Mouse (Mus musculus) induced T-regulatory cell, adult 2 months (primary cell): ENCODE results near the gene E2f8.

ENCODE experiments used
- DNase-seq: peaks from one replicate; pipeline ENCODE4 v3.0.0-alpha.2; 2012; ENCODE audit warnings: low read depth

Gene E2f8

DNA sequence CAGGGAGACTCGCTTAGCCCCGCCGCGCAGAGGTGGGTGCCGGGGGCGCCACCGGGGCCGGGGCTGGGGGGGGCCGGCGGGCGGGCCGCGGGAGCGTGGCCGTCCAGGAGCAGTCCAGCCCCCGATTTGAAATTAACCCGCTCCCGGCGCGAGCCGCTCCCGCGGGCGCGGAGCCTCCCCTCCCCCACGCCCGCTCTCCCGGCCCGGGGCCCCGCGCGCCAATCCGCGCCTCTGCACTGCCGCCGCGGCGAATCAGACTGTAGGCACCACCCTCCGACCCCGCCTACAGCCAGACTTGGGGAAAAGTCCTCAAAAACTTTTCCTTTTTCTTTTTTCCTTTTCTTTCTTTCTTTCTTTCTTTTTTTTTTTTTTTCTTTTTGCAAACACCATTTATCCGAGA, at the start of gene E2f8:
Gene E2f8 (minus strand): TSS at position 111 of the 400 bp plus-strand sequence.
- DNase-seq: peak; percentile 84

- no peak for DNase-seq
Measured at GRCm38 (mm10) chr7:48930399-48930798, 49.0 kb upstream of the E2f8 start.

- DNase-seq: peak; percentile 49
Measured at GRCm38 (mm10) chr7:48928364-48928763, 47.0 kb upstream of the E2f8 start.

DNA sequence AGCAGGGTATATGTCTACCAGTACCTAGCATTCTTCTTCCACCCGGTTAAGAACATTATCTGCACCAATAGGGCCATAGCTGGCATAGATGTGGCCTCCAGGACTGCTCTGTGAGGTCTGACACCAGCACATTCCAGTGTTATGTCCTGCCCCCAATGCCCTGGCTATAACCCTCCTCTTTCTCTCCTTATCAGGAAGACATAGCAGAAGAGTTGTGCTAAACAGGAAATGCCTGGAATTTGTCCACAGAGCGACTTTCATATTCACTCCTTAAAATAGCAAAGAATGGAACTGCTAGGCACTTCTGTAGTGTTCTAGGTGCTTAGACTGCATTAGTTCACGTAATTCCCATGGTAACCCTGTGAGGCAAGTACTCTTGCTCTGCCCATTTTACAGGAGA, 43.8 kb upstream of the E2f8 start:
- no peak for DNase-seq

DNA sequence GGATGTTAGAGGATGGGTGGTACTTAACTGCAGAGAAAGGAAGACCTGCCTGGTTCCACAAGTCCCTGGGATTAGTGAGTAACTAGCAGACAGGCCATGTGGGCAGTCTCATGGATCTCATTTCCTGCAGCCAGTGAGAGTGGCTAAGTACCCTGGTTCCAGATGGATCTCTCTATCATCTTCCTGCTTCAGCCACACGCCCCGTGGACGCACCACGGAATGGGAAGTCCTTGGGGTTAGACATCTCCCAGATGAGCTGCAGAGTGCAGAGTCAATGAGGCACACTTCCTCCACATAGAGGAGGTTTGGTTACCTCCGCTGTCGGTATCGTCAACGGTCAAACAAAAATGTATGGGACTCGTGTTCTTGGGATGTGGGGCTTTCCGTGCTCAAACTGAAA, 42.2 kb upstream of the E2f8 start:
- no peak for DNase-seq

DNA sequence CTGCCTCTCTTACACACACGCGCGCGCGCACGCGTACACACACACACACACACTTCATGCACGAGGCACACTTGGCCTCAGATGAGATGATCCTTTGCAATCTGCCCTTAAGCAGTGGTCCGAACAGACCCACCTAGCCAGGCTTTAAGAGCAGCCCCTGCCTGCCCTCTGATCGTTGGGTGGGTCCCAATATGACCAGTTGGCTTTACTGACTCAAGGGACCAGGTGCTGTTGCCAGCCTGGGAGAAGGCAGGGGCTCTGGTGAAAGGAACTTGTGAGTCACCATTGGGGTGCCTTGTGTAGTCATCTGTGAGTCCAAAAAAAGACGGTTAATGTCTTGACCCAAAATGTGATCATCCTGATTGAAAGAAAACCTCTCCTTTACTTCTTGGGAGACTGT, 37.0 kb upstream of the E2f8 start:
- DNase-seq: no peak

GRCm38 (mm10) chr7:48917988-48918387, 36.6 kb upstream of the E2f8 start:
- DNase-seq: no peak

DNA sequence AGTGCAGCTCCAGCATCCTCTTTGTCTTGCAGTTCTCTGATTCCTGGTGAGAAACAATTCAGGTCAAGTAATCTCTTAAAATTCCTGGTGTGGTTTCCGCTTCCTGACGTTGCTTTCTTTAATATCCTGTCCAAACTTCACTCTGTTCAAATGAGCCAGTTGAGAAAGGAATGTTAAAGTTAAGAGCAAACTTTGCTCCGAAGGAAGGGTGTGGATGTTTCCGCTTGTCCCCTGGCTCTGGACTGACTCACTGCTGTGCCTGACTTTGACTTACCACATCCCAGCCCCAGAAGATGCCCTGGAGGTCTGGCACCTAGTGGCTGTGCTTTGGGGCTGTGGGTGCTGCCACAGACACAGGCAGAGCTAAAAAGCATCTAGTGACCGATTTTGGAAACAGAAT, 36.1 kb upstream of the E2f8 start:
- DNase-seq: no peak

GRCm38 (mm10) chr7:48914630-48915506, 33.5 kb upstream of the E2f8 start:
- no peak for DNase-seq

DNA sequence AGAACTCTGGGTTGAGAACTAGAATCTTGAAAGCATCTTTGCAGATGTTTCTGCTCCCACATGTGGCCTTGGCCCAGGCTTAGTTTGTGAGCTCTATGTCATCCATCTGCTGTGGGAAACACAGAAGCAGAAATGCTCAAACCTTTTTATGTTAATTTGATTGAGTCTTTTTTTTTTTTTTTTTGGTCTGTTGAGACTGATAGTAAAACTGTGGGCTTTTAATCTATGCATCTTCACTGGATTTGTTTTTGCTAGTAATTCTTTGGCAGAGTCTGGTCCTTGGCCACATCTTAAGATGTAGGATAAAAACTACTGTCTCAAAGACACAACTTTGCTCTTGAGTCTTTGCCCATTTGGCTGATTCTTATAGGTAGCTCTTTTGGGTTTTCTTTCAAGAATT, 29.8 kb upstream of the E2f8 start:
- DNase-seq: no peak

DNA sequence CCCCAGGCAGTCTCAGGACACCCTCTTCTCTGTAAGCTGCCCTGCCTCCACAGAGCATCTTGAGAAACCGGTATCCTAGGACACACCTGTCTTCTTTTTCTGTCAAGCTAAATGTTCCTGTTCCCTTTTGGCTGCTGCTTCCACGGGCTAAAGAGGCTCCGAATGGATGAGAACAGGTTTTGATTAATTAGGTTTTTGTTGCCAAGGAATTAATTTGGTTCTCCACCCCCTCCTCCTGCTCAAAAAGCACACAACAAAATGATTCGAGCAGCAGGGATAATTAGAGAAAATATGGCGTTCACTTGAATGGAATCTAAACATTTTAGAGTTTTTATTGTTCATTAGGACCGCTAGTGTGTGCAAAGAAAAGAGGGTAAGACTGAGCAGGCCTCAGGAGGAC, 28.9 kb upstream of the E2f8 start:
- DNase-seq: no peak

GRCm38 (mm10) chr7:48909342-48909671, 27.9 kb upstream of the E2f8 start:
- DNase-seq: no peak

DNA sequence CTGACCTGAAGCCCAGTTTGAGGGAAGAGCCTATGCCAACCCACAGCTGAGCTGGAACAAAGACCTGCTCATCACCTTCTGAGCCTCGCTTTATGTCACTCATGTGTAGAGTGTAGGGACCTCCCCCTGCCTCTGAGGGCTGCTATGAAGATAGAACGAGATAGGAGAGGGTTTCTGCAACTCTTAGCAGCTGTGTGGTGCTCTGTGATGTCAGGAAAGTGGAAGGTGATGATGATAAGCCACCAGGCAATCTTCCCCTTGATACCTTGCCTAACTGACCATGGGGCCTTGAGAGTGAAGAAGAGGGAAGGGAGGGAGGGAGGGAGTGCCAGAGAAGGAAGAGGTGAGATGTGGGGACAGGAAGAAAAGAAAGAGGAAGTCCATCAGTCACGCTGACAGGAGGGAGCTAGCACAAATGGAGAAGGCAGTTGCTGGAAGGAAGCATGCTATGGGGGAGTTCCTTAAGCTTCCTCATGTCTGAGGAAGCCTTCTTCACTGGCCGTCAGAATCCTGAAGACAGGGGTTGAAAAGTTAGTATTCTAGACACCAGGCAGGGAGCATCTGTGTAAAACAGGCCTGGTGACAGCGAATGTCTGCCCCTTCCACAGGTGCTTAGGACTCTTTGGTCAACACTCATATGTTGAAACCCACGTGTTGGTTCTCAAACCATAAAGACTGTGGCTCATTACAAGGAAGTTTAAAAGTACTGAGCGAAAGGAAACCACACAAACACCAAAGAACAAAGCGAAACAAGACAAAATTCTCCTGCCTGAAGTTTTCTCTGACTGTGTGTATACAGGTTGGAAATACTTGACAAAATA, 27.3 kb upstream of the E2f8 start, which contains the start of gene Nav2:
Gene Nav2 (plus strand): TSS at position 196 of the 821 bp plus-strand sequence.
- DNase-seq: peak; percentile 61

DNA sequence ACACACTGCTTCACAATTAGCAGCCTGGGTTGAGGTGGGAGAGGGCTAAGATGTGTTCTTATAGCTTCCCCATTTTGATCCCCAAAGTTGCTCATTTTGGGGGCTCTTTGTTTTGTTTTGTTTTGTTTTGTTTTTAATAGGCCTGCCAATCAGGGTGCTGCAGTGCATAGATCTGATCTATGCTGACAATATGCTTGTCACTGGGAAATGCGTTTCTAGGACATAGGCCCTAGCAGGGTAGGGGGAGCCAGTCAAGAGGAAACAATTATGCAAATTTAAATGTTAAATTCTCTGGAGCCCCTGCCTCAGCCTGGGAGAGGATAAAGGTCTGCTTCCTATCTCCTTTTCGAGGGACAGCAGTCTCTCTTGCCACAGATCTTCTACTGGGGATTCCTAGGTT, 21.1 kb upstream of the E2f8 start:
- no peak for DNase-seq

GRCm38 (mm10) chr7:48900408-48901167, 19.2 kb upstream of the E2f8 start:
- DNase-seq: peak; percentile 43

- peak; percentile 36 for DNase-seq
Measured at GRCm38 (mm10) chr7:48898416-48898815, 17.0 kb upstream of the E2f8 start.

- DNase-seq: no peak
Measured at GRCm38 (mm10) chr7:48897539-48898163, 16.3 kb upstream of the E2f8 start.

DNA sequence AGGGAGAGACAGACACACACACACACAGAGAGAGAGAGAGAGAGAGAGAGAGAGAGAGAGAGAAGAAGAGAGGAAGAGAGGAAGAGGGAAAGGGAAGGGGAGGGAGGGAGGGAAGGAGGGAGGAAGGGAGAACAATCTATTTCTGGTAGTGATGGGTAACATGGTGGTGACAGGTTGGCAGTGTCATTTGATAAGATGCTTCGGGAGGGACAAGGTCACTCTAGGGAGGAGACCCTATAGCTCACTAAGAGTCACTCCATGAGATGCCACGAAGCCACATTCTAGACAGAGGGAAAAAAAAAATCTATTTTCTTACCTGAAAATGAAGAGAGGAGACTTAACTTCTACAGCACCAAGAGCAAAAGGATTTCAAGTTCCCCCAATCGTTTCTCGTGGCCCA, 14.7 kb upstream of the E2f8 start:
- DNase-seq: no peak

- DNase-seq: no peak
Measured at GRCm38 (mm10) chr7:48895475-48895874, 14.1 kb upstream of the E2f8 start.

DNA sequence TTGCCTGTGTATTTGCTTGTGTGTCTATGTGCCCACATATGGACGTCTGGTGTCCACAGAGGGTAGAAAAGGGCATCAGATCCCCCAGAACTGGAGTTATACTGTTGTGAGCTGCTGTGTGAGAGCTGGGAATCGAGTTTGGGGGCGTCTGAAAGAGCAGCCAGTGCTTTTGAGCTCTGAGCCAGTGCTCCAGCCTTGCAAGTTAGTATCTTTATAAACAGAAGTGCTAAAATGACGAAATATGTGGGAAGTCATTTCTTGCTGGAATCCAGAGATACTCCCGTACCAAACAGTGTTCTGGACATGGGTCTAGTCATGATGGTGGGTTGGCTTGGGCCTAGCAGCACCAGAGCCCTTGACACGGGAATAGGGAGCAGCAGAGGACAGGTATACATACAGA, 13.4 kb upstream of the E2f8 start:
- no peak for DNase-seq

DNA sequence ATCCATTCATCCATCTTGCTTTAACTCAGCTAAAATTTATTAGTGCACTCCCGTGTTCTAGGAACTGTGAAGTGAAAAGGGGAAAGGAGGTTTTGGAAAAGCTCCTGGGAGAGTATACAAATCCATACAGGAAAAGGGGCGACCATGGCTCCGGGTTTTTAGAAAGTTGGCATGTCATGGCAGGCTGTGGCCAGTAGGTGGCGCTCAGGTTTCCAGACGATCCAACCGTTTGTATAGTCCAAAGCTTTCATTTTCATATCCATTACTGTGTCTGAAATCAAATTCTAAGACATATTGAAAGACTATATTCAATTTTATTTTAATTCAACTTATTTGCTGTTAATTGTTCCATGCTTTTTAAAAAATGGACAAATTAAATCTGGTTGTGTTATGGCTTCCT, 12.8 kb upstream of the E2f8 start:
- peak; percentile 79 for DNase-seq

- DNase-seq: no peak
Measured at GRCm38 (mm10) chr7:48893093-48893492, 11.7 kb upstream of the E2f8 start.
